Mouse (Mus musculus) olfactory bulb, adult 2 months (tissue): ENCODE measurements around the gene Sept5. TPM values are rescaled to one million over a fixed set of nuclear protein-coding genes. Genes with fewer than 3 reads are reported as not detected.
A peak's percentile ranks its signal among the peaks of the same experiment; 100 is the strongest.

Source experiments
- H3K27ac ChIP-seq: fragments of 200-500 bp; 2 replicates; pipeline ENCODE4 v1.5.1; 2012; ENCODE audit warnings: low read depth, low read length; ENCODE audit not compliant: insufficient read depth
- H3K4me1 ChIP-seq: fragments of 200-500 bp; 2 replicates; pipeline ENCODE4 v1.6.1; 2012; ENCODE audit warnings: low read length; ENCODE audit not compliant: control insufficient read depth, insufficient read depth
- H3K4me3 ChIP-seq: fragments of 200-500 bp; 2 replicates; pipeline ENCODE4 v1.5.1; 2012; ENCODE audit warnings: mild to moderate bottlenecking, low read depth, low read length, moderate library complexity; ENCODE audit not compliant: insufficient read depth
- CTCF ChIP-seq: fragments of 200-500 bp; IDR thresholded peaks from 2 replicates; pipeline ENCODE4 v1.5.1; 2012; ENCODE audit warnings: low read depth, mild to moderate bottlenecking, low read length, moderate library complexity; ENCODE audit not compliant: insufficient read depth
- POLR2A ChIP-seq: fragments of 200-500 bp; IDR thresholded peaks from 2 replicates; pipeline ENCODE4 v1.6.1; 2012; ENCODE audit warnings: mild to moderate bottlenecking, low read depth, low read length, moderate library complexity; ENCODE audit not compliant: insufficient read depth
- WGBS: fragments of 180-500 bp; shearing (Covaris S2); methylation state at CpG from one replicate; pipeline ENCODE4 v1.1.7; 2018; 5-methylcytosine and 5-hydroxymethylcytosine counted together
- polyA plus RNA-seq: library from polyadenylated mRNA; stranded (reverse); fragments of >200 nt; gene quantifications from 2 replicates; pipeline ENCODE4 v1.2.4, GENCODE M21; 2012; ENCODE audit warnings: low replicate concordance; ENCODE audit not compliant: missing spikeins, insufficient read depth, insufficient read length

Gene Sept5
- polyA plus RNA-seq, 1 experiment, result not detected

GRCm38 (mm10) chr16:18581623-18582205 is 48.0 kb downstream of the Sept5 start:
- no peak for TF ChIP-seq POLR2A
- TF ChIP-seq CTCF, result no peak
- Histone ChIP-seq H3K4me3 (peak overlapping the region; percentile 40), H3K4me1 (peaks cover 30% of the 10 kb centered on the region), H3K27ac (no peak overlapping the region)
- 1% methylated on average over 66 of the region's 66 CpGs for WGBS

GRCm38 (mm10) chr16:18581050-18581622 is 48.6 kb downstream of the Sept5 start:
- Histone ChIP-seq H3K4me1 (peaks cover 24% of the 10 kb centered on the region), H3K27ac (no peak overlapping the region), H3K4me3 (no peak overlapping the region)
- WGBS, result 19% methylated on average over 21 of the region's 21 CpGs
- TF ChIP-seq POLR2A (no peak), CTCF (no peak)

GRCm38 (mm10) chr16:18580389-18580788 is 49.4 kb downstream of the Sept5 start:
- Histone ChIP-seq H3K4me1 (peaks cover 23% of the 10 kb centered on the region), H3K4me3 (no peak overlapping the region), H3K27ac (no peak overlapping the region)
- TF ChIP-seq CTCF (no peak), POLR2A (no peak)
- 70% methylated on average over 2 of the region's 2 CpGs for WGBS

GRCm38 (mm10) chr16:18577599-18578160 is 52.1 kb downstream of the Sept5 start:
- TF ChIP-seq POLR2A, result no peak
- no peak for TF ChIP-seq CTCF
- WGBS, result 34% methylated on average over 5 of the region's 5 CpGs
- Histone ChIP-seq H3K27ac (no peak overlapping the region), H3K4me3 (no peak overlapping the region), H3K4me1 (peaks cover 23% of the 10 kb centered on the region)

- no peak for TF ChIP-seq CTCF
- TF ChIP-seq POLR2A, result no peak
- Histone ChIP-seq H3K4me1 (peaks cover 18% of the 10 kb centered on the region), H3K27ac (no peak overlapping the region), H3K4me3 (no peak overlapping the region)
- WGBS, result 63% methylated on average over 3 of the region's 3 CpGs
Measured at GRCm38 (mm10) chr16:18577071-18577470, 52.7 kb downstream of the Sept5 start.

GRCm38 (mm10) chr16:18574196-18574595 is 55.6 kb downstream of the Sept5 start:
- TF ChIP-seq CTCF (no peak), POLR2A (no peak)
- Histone ChIP-seq H3K4me3 (no peak overlapping the region), H3K27ac (no peak overlapping the region), H3K4me1 (peaks cover 8% of the 10 kb centered on the region)
- 87% methylated on average over 8 of the region's 8 CpGs for WGBS

Other genes with a start within 250 kb of the Sept5 start
- gene Txnrd2, start 203.6 kb downstream of the Sept5 start, polyA plus RNA-seq, result not detected in 2 replicates
- not detected in 2 replicates for gene Comt, start 203.1 kb downstream of the Sept5 start, polyA plus RNA-seq
- not detected in 2 replicates for gene Gnb1l, start 131.2 kb downstream of the Sept5 start, polyA plus RNA-seq
- not detected in 2 replicates for gene Rtl10, start 131.1 kb downstream of the Sept5 start, polyA plus RNA-seq
- gene Tbx1, start 39.3 kb downstream of the Sept5 start, polyA plus RNA-seq, result not detected in 2 replicates
- not detected in 2 replicates for gene Gp1bb, start 7.6 kb downstream of the Sept5 start, polyA plus RNA-seq
- not detected in 2 replicates for gene Gm49601, start 3.5 kb downstream of the Sept5 start, polyA plus RNA-seq
- not detected in 2 replicates for gene Cldn5, start 146.9 kb upstream of the Sept5 start, polyA plus RNA-seq
- 154 TPM in 1 of 2 replicates, not detected in the other for gene Ufd1, start 181.8 kb upstream of the Sept5 start, polyA plus RNA-seq
- gene Cdc45, start 182.0 kb upstream of the Sept5 start, polyA plus RNA-seq, result not detected in 2 replicates
- gene 2510002D24Rik, start 206.6 kb upstream of the Sept5 start, polyA plus RNA-seq, result not detected in 2 replicates
- not detected in 2 replicates for gene Gm28539, start 206.6 kb upstream of the Sept5 start, polyA plus RNA-seq
- not detected in 2 replicates for gene Mrpl40, start 246.9 kb upstream of the Sept5 start, polyA plus RNA-seq
- gene Hira, start 247.1 kb upstream of the Sept5 start, polyA plus RNA-seq, result not detected in 2 replicates